Mouse (Mus musculus) heart, embryonic 15.5 days (tissue): ENCODE results near the gene Ccdc144b. TPM values are rescaled to one million over a fixed set of nuclear protein-coding genes. Genes with fewer than 3 reads are reported as not detected.

Experiments used
- ATAC-seq: fragments of 200-750 bp; cut with Nextera tagmentation; replicated peaks from 2 replicates; pipeline ENCODE4 v1.8.0; 2017; ENCODE audit warnings: low read depth, moderate TSS enrichment; ENCODE audit not compliant: insufficient number of reproducible peaks, insufficient read depth, low FRiP score
- H3K27ac ChIP-seq: fragments of 300-500 bp; sonication (generic); 2 replicates; pipeline ENCODE4 v1.5.1; 2015; ENCODE audit warnings: mild to moderate bottlenecking, inconsistent platforms
- H3K27me3 ChIP-seq: fragments of 300-500 bp; sonication (generic); 2 replicates; pipeline ENCODE4 v1.6.1; 2015; ENCODE audit warnings: inconsistent platforms
- H3K36me3 ChIP-seq: fragments of 300-500 bp; sonication (generic); 2 replicates; pipeline ENCODE4 v1.6.1; 2015; ENCODE audit warnings: mild to moderate bottlenecking, inconsistent platforms
- H3K4me1 ChIP-seq: fragments of 300-500 bp; sonication (generic); replicated peaks from 2 replicates; pipeline ENCODE4 v1.6.1; 2015; ENCODE audit warnings: inconsistent platforms
- H3K4me2 ChIP-seq: fragments of 300-500 bp; sonication (generic); 2 replicates; pipeline ENCODE4 v1.6.1; 2015; ENCODE audit warnings: inconsistent platforms, mild to moderate bottlenecking, moderate library complexity
- H3K4me3 ChIP-seq: fragments of 300-500 bp; sonication (generic); 2 replicates; pipeline ENCODE4 v1.5.1; 2015; ENCODE audit warnings: mild to moderate bottlenecking, inconsistent platforms
- H3K9ac ChIP-seq: fragments of 300-500 bp; sonication (generic); 2 replicates; pipeline ENCODE4 v1.6.1; 2015; ENCODE audit warnings: mild to moderate bottlenecking, inconsistent platforms
- H3K9me3 ChIP-seq: fragments of 300-500 bp; sonication (generic); replicated peaks from 2 replicates; pipeline ENCODE4 v1.6.1; 2016; ENCODE audit warnings: inconsistent platforms
- WGBS: fragments of 180-500 bp; shearing (Covaris S2); methylation state at CpG from one replicate; pipeline ENCODE4 v1.1.7; 2015; ENCODE audit warnings: mixed read lengths; 5-methylcytosine and 5-hydroxymethylcytosine counted together
- polyA plus RNA-seq: library from polyadenylated mRNA; unstranded; fragments of >200 nt; fragmentation: Nextera tagmentation; extraction: Ambion mirVana; gene quantifications from 2 replicates; pipeline ENCODE4 v1.2.1, GENCODE M21; 2015

Gene Ccdc144b
- polyA plus RNA-seq, 1 experiment from 2014 or later: 0.08 TPM

GRCm38 (mm10) chr3:35972985-35973384 lies 80.4 kb downstream of the Ccdc144b start:
- H3K36me3 ChIP-seq: peaks cover 44% of the 10 kb centered on the region
- no peak overlapping the region for H3K4me3 ChIP-seq
- 82% methylated on average over 4 of the region's 4 CpGs for WGBS
- 0 out of 2 replicates have a peak, but pooled peaks cover under 1% of the 10 kb centered on the region for H3K4me1 ChIP-seq
- H3K9me3 ChIP-seq: no peaks in the 10 kb centered on the region
- no peak overlapping the region for H3K27ac ChIP-seq
- ATAC-seq: no peak
- H3K27me3 ChIP-seq: no peaks in the 10 kb centered on the region
- no peak overlapping the region for H3K9ac ChIP-seq
- H3K4me2 ChIP-seq: no peak overlapping the region

- Histone ChIP-seq H3K4me2 (no peak overlapping the region), H3K4me1 (no peaks in the 10 kb centered on the region), H3K36me3 (peaks cover 50% of the 10 kb centered on the region; the same call in 1 of the 2 replicates), H3K27me3 (no peaks in the 10 kb centered on the region), H3K4me3 (no peak overlapping the region), H3K9ac (no peak overlapping the region), H3K9me3 (no peaks in the 10 kb centered on the region), H3K27ac (no peak overlapping the region)
- no peak for ATAC-seq
- whole genome bisulfite sequencing: 91% methylated on average over 12 of the region's 12 CpGs
Observed at GRCm38 (mm10) chr3:35971149-35971548, 82.2 kb downstream of the Ccdc144b start.

- no peaks in the 10 kb centered on the region for H3K4me1 ChIP-seq
- no peaks in the 10 kb centered on the region for H3K27me3 ChIP-seq
- H3K4me3 ChIP-seq: no peak overlapping the region
- 89% methylated on average over 4 of the region's 4 CpGs for WGBS
- no peak overlapping the region for H3K27ac ChIP-seq
- no peak overlapping the region for H3K4me2 ChIP-seq
- peaks cover 43% of the 10 kb centered on the region; the same call in 1 of the 2 replicates for H3K36me3 ChIP-seq
- H3K9ac ChIP-seq: no peak overlapping the region
- no peaks in the 10 kb centered on the region for H3K9me3 ChIP-seq
- ATAC-seq: no peak
Observed at GRCm38 (mm10) chr3:35970441-35970840, 82.9 kb downstream of the Ccdc144b start.

GRCm38 (mm10) chr3:35967366-35967921 lies 85.9 kb downstream of the Ccdc144b start:
- Histone ChIP-seq H3K36me3 (peaks cover 42% of the 10 kb centered on the region), H3K27ac (no peak overlapping the region), H3K9me3 (no peaks in the 10 kb centered on the region), H3K4me2 (no peak overlapping the region), H3K4me3 (no peak overlapping the region), H3K4me1 (no peaks in the 10 kb centered on the region), H3K9ac (no peak overlapping the region), H3K27me3 (no peaks in the 10 kb centered on the region)
- 93% methylated on average over 8 of the region's 8 CpGs for WGBS
- no peak for ATAC-seq

GRCm38 (mm10) chr3:35966493-35966892 lies 86.9 kb downstream of the Ccdc144b start:
- peaks cover 33% of the 10 kb centered on the region for H3K36me3 ChIP-seq
- ATAC-seq: no peak
- H3K9me3 ChIP-seq: no peaks in the 10 kb centered on the region

GRCm38 (mm10) chr3:35964928-35965327 lies 88.4 kb downstream of the Ccdc144b start:
- Histone ChIP-seq H3K4me3 (no peak overlapping the region), H3K4me2 (no peak overlapping the region), H3K36me3 (peaks cover 28% of the 10 kb centered on the region), H3K9ac (no peak overlapping the region), H3K27me3 (no peaks in the 10 kb centered on the region), H3K4me1 (no peaks in the 10 kb centered on the region), H3K27ac (no peak overlapping the region), H3K9me3 (no peaks in the 10 kb centered on the region)
- ATAC-seq: no peak
- 63% methylated on average over 4 of the region's 4 CpGs for WGBS

More at GRCm38 (mm10) chr3:35966493-35966892, 86.9 kb downstream of the Ccdc144b start:
- Histone ChIP-seq H3K4me2 (no peak overlapping the region), H3K27ac (no peak overlapping the region), H3K4me3 (no peak overlapping the region), H3K9ac (no peak overlapping the region), H3K4me1 (no peaks in the 10 kb centered on the region), H3K27me3 (no peaks in the 10 kb centered on the region)
- WGBS: 82% methylated on average over 2 of the region's 2 CpGs

- H3K4me1 ChIP-seq: no peaks in the 10 kb centered on the region
- H3K27me3 ChIP-seq: no peaks in the 10 kb centered on the region
- H3K4me2 ChIP-seq: no peak overlapping the region
- H3K9ac ChIP-seq: no peak overlapping the region
- no peak overlapping the region for H3K4me3 ChIP-seq
- H3K9me3 ChIP-seq: no peaks in the 10 kb centered on the region
- peaks cover 29% of the 10 kb centered on the region for H3K36me3 ChIP-seq
- no peak for ATAC-seq
- H3K27ac ChIP-seq: no peak overlapping the region
- 90% methylated on average over 5 of the region's 5 CpGs for WGBS
Observed at GRCm38 (mm10) chr3:35963921-35964320, 89.4 kb downstream of the Ccdc144b start.

GRCm38 (mm10) chr3:35963401-35963800 lies 89.9 kb downstream of the Ccdc144b start:
- Histone ChIP-seq H3K4me2 (no peak overlapping the region), H3K27ac (no peak overlapping the region), H3K4me3 (no peak overlapping the region), H3K9me3 (no peaks in the 10 kb centered on the region), H3K36me3 (peaks cover 31% of the 10 kb centered on the region), H3K9ac (no peak overlapping the region), H3K4me1 (no peaks in the 10 kb centered on the region), H3K27me3 (no peaks in the 10 kb centered on the region)
- 82% methylated on average over 4 of the region's 4 CpGs for WGBS
- no peak for ATAC-seq

- 93% methylated on average over 5 of the region's 5 CpGs for WGBS
- no peaks in the 10 kb centered on the region for H3K4me1 ChIP-seq
- H3K27me3 ChIP-seq: no peaks in the 10 kb centered on the region
- peaks cover 32% of the 10 kb centered on the region for H3K36me3 ChIP-seq
- H3K4me3 ChIP-seq: no peak overlapping the region
- H3K9me3 ChIP-seq: no peaks in the 10 kb centered on the region
- ATAC-seq: no peak
- H3K9ac ChIP-seq: no peak overlapping the region
- no peak overlapping the region for H3K27ac ChIP-seq
- no peak overlapping the region for H3K4me2 ChIP-seq
Observed at GRCm38 (mm10) chr3:35962967-35963366, 90.4 kb downstream of the Ccdc144b start.

Other genes starting within 250 kb of the Ccdc144b start
- gene Dcun1d1, start 116.1 kb downstream of the Ccdc144b start, polyA plus RNA-seq: 74.1 and 87.4 TPM in 2 replicates
- 63.1 and 64.3 TPM in 2 replicates for gene Mccc1, start 52.9 kb downstream of the Ccdc144b start, polyA plus RNA-seq
- gene Acad9, start 12.4 kb upstream of the Ccdc144b start, polyA plus RNA-seq: 79.3 and 85.3 TPM in 2 replicates
- 3.8 and 4.3 TPM in 2 replicates for gene D3Ertd254e, start 97.5 kb upstream of the Ccdc144b start, polyA plus RNA-seq
- gene Qrfpr, start 168.8 kb upstream of the Ccdc144b start, polyA plus RNA-seq: 0.11 and 0.16 TPM in 2 replicates